Mouse (Mus musculus): ENCODE results near the gene Krba1. TPM values are rescaled to one million over a fixed set of nuclear protein-coding genes. Genes with fewer than 3 reads are reported as not detected.

The Krba1 gene
- polyA plus RNA-seq, 1 experiment: not detected

- no peak for TF ChIP-seq GATA1 (IDR thresholded peaks at IDR 0.05; ENCODE audit: low read length)
Measured at GRCm38 (mm10) chr6:48413081-48413480, 17.7 kb downstream of the Krba1 start.

GRCm38 (mm10) chr6:48414886-48415285 lies 19.5 kb downstream of the Krba1 start:
- TF ChIP-seq GATA1 (IDR thresholded peaks at IDR 0.05; ENCODE audit: low read length): no peak

GRCm38 (mm10) chr6:48415636-48416035 lies 20.2 kb downstream of the Krba1 start:
- no peak for TF ChIP-seq GATA1 (IDR thresholded peaks at IDR 0.05; ENCODE audit: low read length)

- TF ChIP-seq GATA1 (IDR thresholded peaks at IDR 0.05; ENCODE audit: low read length): no peak
Measured at GRCm38 (mm10) chr6:48416486-48416885, 21.1 kb downstream of the Krba1 start.

- no peak for TF ChIP-seq GATA1 (IDR thresholded peaks at IDR 0.05; ENCODE audit: low read length)
Measured at GRCm38 (mm10) chr6:48420647-48421046, 25.3 kb downstream of the Krba1 start.

- TF ChIP-seq GATA1 (IDR thresholded peaks at IDR 0.05; ENCODE audit: low read length): no peak
Measured at GRCm38 (mm10) chr6:48423336-48423735, 27.9 kb downstream of the Krba1 start.

- TF ChIP-seq GATA1 (IDR thresholded peaks at IDR 0.05; ENCODE audit: low read length): no peak
Measured at GRCm38 (mm10) chr6:48424074-48424473, 28.7 kb downstream of the Krba1 start.

- no peak for TF ChIP-seq GATA1 (IDR thresholded peaks at IDR 0.05; ENCODE audit: low read length)
Measured at GRCm38 (mm10) chr6:48426956-48427355, 31.6 kb downstream of the Krba1 start.

GRCm38 (mm10) chr6:48428769-48429557 lies 33.6 kb downstream of the Krba1 start:
- TF ChIP-seq GATA1 (IDR thresholded peaks at IDR 0.05; ENCODE audit: low read length): no peak

- TF ChIP-seq GATA1 (IDR thresholded peaks at IDR 0.05; ENCODE audit: low read length): no peak
Measured at GRCm38 (mm10) chr6:48430748-48431147, 35.4 kb downstream of the Krba1 start.

- TF ChIP-seq GATA1 (IDR thresholded peaks at IDR 0.05; ENCODE audit: low read length): no peak
Measured at GRCm38 (mm10) chr6:48432893-48433816, 37.8 kb downstream of the Krba1 start.

- TF ChIP-seq GATA1 (IDR thresholded peaks at IDR 0.05; ENCODE audit: low read length): no peak
Measured at GRCm38 (mm10) chr6:48434651-48435050, 39.3 kb downstream of the Krba1 start.

- TF ChIP-seq GATA1 (IDR thresholded peaks at IDR 0.05; ENCODE audit: low read length): no peak
Measured at GRCm38 (mm10) chr6:48435111-48435510, 39.7 kb downstream of the Krba1 start.

- no peak for TF ChIP-seq GATA1 (IDR thresholded peaks at IDR 0.05; ENCODE audit: low read length)
Measured at GRCm38 (mm10) chr6:48435706-48436349, 40.4 kb downstream of the Krba1 start.

GRCm38 (mm10) chr6:48437679-48438376 lies 42.4 kb downstream of the Krba1 start:
- TF ChIP-seq GATA1 (IDR thresholded peaks at IDR 0.05; ENCODE audit: low read length): no peak
